Mouse (Mus musculus) mouse trophoblast stem cell (cell line): Measurements from ENCODE around the gene Gopc.
"Not testable (repeated sequence)": the region's sequence is repeated elsewhere in the genome, so short reads cannot be mapped to it uniquely, and the experiment has no call there.

Experiments
- in situ Hi-C, 2 experiments: fragments of 300-500 bp; cut with MseI, MboI; formaldehyde crosslinking; loops; 2 replicates in 1 of 2; 3 replicates in 1 of 2; pipeline ENCODE4 v1.15.1; 2025

The Gopc gene

DNA sequence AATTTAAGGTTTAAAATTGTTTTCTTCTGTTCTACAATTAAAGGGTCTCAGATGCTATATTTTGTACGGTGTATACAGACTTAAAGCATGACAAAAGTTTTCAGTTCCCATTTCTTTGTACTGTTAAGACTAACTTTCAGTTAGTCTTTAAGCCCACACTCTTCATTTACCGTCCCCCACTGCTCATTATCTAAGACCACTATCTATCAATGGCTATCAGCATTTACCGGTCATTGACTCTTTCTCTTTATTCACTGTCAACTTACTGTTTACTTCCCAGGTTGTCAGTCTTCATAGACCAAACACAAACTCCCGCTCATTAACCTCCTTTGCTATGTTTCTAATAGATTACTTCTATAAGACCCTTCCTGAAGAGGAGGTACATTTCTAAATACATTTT is 5.3 kb upstream of the Gopc start:
- in situ Hi-C loops = no loop called here

DNA sequence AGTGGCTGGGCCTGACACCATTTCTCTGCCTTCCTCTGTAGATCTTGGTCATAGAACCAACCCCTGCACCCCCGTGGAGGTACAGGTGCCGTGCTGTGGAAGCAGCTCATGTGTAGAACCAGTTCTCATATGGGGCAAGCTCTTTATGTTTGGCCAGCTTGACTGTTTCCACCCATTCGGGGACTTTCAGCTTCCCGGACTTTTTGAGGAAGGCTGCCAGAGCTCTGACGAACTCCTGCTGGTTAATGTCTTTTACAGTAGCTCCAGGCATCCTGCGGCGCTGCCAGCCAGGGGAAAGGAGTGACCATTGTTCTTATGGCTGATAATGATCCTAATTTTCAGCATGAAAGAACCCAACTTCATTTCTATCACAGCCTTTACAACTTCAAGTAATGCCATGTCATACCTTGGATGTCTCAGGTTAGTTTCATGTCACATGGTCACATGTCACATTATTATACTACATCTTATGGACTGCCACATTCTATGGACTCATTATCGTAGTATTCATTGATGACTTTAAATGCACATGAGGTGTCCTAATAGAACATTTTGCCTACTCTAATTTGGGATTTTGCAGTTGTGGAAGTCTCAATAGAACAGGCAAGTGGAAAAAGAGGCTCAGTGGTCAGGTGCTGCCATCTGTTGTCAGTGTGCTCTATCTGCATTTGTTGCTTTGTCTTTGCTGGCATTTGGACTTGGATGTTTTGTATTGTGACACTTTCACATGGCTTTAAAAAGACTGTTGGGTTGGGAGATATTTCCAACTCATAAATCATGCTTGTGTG is 3.1 kb upstream of the Gopc start:
- in situ Hi-C loops = no loop called here

DNA sequence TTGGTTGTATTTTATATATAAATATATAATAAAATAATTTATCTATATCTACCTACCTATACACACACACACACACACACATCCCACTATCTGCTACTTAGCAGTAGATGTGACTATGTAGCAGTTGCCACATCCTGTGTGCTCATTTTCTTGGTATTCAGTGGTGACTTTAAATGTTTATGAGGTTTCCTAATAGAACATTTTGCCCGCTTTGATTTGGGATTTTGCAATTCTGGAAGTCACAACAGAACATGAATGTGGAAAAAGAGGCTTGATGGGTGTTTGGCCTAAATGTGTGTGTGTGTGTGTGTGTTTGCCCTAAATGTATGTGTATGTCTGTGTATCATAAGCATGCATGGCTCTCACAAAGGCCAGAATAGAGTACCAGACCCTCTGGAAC is 1.6 kb upstream of the Gopc start:
- in situ Hi-C loops = no loop called here

DNA sequence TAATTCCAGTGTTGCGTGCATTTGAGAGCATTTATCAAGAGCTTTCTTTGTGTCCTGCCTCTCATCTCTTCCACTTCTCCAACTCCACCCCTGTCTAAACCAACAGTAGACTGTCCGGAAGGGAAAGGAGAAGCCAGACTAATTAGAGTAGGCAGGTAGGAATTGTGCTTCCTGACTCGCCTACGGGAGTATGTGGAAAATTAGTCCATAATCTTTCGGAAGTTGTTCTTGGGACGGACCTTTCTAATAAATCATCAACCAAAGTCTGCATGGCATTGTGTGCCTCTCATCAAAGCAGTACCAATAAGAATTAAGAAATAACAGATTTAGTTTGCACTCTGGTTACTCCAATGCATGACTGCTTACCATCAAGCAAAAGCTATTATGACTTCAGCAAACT is 1.1 kb upstream of the Gopc start:
- in situ Hi-C loops = no loop called here

DNA sequence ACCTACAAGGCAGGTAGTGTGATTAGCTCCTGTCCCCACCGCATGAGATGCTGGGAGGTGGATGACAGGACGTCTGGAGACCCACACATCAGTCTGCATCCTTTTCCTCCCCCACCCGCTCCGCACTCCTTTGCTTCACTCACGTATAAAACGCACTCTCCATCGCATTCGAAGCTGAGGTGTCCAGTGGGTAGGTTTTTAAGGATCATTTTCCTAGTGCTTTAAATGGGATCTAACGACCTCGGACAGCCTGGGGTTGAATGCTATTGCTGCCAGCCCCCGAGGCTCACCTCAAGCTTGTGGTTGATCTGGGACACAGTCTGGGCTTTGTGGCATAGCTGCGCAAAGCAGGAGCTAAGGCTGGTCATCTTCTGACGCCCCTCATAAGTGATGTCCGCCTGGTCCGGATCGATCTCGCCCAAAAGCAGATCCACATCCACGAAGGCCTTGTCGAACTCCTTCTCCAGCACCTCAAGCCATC is 563 bp downstream of the Gopc start:
- in situ Hi-C loops = no loop called here

DNA sequence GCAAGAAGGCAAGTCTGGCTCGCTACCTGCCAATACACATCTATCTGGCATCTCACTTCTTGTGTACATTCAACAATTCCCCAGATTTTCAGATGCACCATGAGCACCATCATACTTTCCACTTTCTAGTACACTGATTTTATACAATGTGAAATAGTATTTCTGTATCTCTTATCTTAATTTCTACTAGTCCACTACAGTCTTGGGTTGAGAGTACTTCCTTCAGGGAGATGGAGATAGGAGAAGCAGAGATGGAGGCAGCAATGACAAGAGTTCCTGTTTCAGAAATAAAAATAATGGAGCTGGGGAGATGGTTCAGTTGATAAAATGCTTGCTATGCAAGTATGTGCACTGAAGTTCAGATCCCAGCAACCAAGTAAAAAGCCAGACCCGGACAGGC is 4.1 kb downstream of the Gopc start:
- in situ Hi-C loops = no loop called here

DNA sequence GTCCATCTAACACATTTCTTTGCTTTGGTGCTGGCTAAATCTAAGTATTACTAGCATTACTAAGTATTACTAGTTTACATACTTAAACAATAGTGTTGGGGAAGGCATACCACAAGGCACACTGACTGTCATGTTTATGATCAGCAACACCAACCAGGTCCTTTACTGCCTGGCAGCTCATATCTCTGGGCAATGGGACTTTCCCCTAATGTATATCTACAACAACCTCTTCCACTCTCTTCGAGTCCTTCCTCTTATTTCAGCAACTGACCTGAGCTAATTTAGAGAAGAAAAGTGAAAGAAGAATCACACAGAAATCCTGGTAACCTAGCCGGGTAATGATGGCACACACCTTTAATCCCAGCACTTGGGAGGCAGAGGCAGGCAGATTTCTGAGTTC is 5.5 kb downstream of the Gopc start:
- in situ Hi-C loops = no loop called here

DNA sequence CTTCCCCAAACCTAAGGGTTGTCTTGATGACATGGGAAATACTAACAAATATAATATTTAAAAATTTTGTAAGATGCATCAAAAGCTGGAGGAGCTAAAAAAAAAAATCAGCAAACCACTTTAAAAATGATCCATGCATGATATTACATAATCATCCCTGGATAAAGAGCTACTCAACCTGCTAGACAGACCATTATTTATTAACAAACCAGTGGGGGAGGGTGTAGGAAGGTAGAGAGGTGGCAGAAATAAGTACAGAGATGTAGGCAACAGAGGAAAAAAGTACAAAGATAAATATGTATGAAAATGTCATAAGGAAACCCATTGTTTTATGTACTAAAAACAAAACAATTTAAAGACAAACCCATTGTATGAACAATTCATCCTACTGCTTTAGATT is 7.3 kb downstream of the Gopc start:
- in situ Hi-C loops = no loop called here

DNA sequence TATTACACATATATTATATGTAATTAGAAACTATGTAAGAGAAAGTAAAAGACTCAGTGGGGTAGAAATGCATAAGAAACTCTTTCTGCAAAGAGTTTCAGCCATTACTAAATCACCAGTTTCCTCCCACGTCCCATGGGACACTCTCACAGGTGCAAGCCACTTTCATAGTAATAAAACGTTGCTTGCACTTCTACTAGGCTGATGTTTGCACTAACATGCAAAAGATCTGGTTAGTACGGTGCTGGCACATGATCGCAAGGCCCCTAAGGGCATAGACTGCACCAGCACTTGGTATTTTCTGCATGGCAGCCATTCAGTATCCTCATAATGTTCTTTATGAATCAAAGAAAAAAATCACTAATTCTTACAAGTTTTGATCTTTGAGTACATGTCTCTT is 8.1 kb downstream of the Gopc start:
- in situ Hi-C loops = no loop called here

DNA sequence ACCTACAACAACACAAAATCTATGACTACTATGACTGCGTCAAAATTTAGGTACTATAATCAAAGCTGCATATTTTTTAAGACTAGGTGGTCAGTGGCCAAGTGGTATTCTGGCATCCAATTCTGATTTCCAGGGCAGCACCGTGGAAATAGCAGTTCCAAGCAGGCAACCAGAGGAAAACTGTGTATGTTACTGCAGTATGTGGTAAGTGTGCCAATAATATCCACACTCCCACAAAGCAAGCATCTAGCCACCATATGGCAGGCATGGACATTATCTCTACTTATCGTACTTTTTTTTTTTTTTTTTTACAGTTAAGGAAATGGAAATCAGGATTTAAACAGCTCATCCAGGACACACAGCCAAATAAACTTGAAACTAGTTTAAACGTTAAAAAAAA is 13.5 kb downstream of the Gopc start:
- in situ Hi-C loops = no loop called here

DNA sequence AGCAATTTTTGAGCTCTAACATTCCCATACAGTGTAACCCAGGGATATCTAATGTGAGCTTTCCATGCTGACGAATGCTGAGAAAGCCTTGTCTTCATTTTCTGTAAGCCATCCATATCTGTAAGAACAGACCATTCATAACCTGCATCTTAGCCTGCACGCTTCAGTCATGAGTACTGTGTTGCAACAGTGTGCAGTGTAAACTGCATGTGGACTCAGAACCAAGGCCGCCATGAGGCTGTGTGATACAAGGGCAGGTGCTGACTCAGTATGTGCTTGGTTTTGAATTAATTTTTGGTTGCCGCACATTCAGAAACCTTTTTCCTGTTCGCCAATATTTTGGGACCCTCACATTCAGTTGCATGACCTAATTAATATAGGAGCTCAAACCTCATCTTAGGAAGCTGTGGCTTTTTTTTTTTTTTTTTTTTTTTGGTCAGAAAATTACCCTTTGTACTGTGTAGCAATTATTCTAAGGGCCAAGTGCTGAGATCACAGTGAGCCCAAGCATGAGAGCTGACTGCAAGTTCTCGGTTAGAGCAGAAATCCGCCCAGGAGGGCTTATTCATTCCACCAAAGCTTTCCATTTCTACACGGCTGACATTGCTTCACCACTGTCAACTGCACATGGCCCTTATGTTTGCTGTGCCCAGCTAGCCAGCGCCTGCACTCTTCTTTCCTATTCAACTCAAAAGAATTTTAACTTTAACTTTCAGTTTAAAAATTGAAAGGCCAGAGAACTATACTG is 20.9 kb downstream of the Gopc start:
- in situ Hi-C loops = no loop called here

DNA sequence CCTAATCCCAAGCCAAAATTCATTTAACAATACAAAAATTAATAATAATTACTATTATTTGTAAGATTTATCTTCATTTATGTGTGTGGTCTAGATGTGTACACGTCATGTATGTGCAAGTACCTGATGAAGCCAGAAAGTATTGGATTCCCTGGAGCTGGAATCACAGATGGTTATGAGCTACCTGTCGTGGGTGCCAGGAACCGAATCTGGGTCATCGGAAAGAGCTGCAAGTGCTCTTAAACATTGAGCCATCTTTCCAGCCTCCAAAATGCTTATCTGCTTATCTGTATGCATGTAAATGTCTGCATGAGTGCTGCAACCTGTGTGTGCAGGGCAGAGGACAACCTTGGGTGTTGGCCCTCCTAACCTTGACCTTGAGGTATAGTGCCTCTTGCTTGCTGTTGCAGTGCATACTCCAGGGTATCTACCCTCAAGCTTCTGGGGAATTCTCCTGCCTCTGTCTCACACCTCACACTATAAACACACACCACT is 21.6 kb downstream of the Gopc start:
- in situ Hi-C loops = no loop called here

DNA sequence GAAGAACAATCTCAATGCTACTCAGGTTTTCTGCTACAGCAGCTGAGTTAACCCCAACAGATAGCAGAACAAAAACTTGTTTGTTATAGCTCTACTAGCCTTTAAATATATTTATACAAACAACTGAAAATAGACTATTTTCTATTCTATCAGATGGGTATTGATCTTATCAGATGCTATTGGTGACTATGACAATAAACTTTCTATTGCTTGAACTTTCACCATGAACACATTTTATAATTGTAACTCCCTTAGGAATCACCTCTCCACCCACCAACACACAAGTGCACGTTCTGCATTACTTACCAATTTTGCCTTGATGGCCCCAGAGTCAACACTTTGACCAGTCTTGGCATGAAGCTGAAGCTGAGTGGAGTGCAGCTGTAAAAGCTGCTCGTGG is 23.5 kb downstream of the Gopc start, which contains the start of gene Gm26741:
Gm26741 (plus strand) TSS at position 301 of the 400 bp plus-strand sequence.
- in situ Hi-C loops = no loop called here

DNA sequence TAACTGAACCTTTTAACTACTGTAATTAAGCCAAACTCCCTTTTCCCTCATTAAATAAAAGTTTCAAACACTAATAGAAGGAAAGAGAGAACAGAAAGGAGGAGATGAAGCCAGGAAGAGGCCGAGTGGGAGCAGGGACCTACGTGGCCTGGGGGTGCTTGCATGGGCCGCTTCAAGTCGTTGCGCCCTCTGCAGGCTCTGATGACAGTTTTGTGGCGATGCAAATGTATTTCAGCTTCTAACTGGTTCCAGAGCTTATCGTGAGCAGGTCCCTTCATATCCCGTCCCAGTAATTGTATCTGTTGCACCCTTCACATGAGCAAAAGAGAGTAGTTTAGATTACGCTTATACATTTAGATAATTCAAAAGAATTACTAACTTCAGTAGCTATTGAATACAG is 28.7 kb downstream of the Gopc start:
- in situ Hi-C loops = no loop called here

DNA sequence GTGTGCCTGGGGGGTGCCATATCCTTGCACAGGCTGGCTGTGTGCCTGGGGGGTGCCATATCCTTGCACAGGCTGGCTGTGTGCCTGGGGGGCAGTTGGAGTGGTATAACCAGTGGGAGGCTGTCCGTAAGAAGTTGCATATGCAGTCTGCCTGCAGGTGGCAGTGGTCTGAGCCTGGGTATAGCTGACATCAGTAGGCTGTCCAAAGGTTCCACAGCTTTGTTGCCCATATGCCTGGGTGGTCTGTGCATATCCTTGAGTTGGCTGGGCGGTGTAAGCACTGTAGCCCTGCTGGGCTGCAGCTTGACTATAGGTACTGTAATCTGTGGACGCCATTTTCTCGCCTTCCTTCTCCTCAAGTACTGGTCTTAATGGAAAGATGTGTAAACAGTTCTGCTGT is 38.6 kb downstream of the Gopc start:
- in situ Hi-C loops = not testable (repeated sequence)

DNA sequence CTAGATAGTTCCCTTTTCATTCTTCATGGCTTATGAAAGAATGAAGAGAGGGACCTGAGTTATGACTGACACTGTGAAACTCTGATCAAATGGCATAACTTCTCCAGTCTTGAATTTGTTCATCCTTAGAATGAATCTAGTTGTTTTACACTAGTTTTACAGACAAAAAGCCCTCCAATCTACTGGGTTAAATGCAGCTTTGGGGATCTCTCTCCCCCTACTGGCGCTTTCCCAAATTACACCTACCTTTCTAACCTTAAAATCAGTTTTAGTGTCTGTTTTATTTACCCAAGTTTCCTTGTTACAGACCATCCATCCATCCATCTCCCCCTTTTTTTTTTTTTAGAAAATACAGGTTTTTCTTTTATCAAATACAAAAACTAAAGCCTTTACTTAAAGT is 50.9 kb downstream of the Gopc start:
- in situ Hi-C loops = loop anchor here in 1 of 2 experiments (5.0 kb wide), 1 partner anchor 114 kb away; no protein-coding TSS in a partner anchor

DNA sequence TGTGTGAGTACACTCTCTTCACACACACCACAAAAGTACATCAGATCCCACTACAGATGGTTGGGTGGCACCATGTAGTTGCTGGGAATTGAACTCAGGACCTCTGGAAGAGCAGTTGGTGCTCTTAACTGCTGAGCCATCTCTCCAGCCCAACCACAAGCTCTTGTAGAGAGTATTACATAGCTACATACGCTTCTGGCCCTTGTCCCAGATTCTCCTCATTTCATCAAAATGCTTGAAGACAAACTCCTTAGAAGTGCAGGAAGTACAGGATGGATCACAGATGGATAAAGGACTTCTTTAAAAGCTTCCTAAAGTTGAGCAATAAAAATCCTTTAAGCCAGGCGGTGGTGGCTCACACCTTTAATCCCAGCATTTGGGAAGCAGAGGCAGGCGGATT is 60.0 kb downstream of the Gopc start:
- in situ Hi-C loops = no loop called here

DNA sequence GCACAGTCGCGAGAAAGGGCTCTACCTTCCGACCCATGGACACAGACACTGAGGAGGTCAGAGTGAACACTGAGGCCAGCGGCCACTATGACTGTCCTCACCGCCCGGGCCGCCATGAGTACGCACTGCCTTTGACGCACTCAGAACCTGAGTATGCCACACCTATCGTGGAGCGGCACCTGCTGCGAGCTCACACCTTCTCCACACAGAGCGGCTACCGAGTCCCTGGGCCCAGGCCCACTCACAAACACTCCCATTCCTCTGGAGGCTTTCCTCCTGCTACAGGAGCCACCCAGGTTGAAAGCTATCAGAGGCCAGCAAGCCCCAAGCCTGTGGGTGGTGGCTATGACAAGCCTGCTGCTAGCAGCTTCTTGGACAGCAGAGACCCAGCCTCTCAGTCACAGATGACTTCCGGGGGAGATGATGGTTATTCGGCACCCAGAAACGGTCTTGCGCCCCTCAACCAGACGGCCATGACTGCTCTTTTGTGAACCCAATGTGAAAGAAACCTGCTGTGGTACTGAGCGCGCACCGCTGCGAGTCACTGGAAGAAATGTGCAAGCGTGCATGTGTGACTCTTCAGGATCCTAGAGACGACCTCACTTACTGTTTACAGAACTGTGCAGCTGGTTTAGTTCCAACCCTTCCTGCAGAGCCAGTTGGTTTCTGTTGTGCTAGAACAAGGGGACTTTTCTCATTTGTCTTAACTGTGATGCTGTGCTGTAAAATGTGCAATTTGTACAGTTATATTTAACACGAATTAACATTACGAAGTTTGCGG is 62.2 kb downstream of the Gopc start:
- in situ Hi-C loops = no loop called here

DNA sequence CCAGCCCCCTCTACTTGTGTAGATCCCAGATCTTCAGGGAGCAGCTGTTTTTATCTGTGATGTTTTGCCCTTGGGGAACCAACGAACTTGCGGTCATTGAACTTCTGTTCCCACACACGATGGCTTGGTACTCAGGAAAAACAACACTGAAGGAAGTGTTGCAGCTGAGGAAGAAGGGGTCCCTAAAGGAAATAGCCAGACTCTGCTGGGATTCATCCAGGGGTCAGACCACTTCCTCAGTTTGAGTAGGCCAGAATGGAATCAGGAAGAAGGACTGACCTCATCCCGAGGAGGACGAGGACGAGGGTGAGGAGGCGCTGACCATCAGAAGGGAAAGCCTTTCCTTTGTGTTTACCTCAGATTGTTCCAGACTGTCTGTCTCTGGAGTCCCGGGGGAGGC is 72.7 kb downstream of the Gopc start:
- in situ Hi-C loops = no loop called here

DNA sequence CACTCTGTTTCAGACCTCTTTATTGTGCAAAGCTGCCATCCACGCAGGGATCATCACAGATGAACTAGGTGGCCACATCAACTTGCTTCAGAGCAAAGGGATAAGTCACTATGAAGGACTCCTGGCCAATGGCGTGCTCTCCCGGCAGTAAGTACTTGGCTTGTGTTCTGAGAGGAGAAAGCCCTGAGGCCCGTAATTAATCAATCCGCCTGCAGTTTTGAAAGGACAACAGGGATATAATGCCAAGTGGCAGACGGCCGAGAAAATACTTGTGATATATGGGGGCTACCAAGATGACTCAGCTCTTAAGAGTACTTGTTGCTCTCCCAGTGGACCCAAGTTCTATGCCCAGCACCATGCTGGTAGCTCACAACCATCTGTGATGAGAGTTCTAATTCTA is 77.3 kb downstream of the Gopc start:
- in situ Hi-C loops = no loop called here

DNA sequence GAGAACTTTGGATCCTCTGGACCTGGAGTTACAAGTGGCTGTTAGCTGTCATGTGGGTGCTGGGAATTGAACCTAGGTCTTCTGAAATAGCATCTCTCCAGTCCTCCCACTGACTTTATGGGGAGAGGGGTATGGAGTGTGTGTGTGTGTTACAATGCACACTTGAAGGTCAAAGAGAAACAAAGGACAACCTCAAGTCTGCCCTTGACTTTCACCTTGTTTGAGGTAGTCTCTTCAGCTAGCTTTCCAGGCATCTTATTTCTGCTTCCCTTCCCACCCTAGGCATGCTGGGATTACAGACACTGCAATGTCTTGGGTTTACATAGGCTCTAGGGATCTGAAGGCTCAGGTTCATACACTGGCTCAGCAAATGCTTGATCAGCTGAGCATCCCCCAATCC is 79.7 kb downstream of the Gopc start:
- in situ Hi-C loops = no loop called here

DNA sequence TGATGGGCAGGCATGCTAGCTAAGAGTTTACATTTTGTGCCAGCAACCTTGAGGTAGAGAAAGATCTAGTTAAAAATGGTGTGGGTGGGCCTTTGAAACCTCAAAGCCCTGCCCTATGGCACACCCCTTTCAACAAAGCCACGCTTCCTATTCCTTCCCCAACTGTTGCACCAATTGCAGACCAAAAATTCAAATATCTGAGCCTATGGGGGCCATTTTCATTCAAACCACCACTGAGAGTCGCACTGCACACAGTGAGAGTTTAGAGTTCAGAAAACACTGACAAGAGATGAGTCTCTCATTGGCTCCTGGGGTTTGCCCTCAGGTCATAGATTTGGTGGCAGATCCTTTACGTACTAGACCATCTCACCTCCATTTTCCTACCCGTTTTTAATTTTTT is 80.2 kb downstream of the Gopc start:
- in situ Hi-C loops = no loop called here
